Mouse (Mus musculus): ENCODE data around the gene Sfmbt1. TPM values are rescaled to one million over a fixed set of nuclear protein-coding genes. Genes with fewer than 3 reads are reported as not detected.

Gene Sfmbt1
- polyA plus RNA-seq, 1 experiment from 2014 or later = 16.9 TPM

DNA sequence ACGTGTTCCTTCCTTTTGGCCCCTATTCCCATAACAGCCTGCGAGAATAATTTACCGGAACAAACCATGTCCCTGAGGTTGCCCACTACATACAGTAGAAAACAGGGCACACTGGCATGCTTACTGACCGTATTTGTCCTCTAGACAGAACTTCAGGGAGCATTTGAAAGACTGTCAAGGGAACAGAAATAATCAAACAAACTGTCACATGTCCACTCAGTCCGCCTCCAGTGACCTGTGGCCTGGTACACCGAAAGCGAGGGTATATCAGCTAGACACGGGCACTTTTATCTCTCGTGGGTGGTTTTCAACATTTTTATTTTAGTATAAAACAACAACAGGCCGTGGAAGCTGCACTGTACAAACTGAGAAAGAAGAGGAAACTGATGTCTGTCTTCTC is 154.2 kb downstream of the Sfmbt1 start:
- 93% methylated on average over 10 of the region's 10 CpGs for WGBS
- ATAC-seq (ENCODE audit: low FRiP score, low read depth) = no peak
- H3K4me1 ChIP-seq (replicated peaks) = no peaks in the 10 kb centered on the region
- H3K36me3 ChIP-seq = peaks cover 26% of the 10 kb centered on the region
- no peak overlapping the region for H3K4me2 ChIP-seq
- no peak overlapping the region for H3K27ac ChIP-seq (replicated peaks)
- no peaks in the 10 kb centered on the region for H3K9me3 ChIP-seq
- H3K27me3 ChIP-seq = no peaks in the 10 kb centered on the region
- H3K9ac ChIP-seq = no peak overlapping the region
- no peak overlapping the region for H3K4me3 ChIP-seq

DNA sequence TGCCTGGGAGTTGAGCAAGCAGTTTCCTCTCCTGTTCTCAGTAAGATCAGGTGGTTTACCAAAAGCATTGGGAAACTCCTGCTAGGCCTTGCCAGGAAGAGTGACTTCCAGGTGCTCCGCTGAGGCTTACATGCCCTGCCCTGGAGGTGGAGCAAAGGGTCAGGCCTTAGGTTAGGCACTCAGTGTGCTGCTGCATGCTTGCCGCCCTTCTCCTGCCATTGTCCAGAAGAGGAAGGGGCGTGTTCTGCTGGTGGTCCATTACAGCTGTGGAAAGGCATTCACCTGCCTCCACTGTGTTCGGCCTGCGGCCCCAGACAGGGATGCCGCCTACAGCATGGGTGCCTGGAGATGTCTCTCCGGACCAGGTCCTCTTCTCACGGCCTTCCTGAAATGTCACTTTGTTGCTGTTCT is 154.7 kb downstream of the Sfmbt1 start:
- no peaks in the 10 kb centered on the region for H3K4me1 ChIP-seq (replicated peaks)
- H3K36me3 ChIP-seq = peaks cover 31% of the 10 kb centered on the region
- H3K27ac ChIP-seq (replicated peaks) = no peak overlapping the region
- no peaks in the 10 kb centered on the region for H3K9me3 ChIP-seq
- no peak overlapping the region for H3K4me3 ChIP-seq
- no peak overlapping the region for H3K9ac ChIP-seq
- no peak for ATAC-seq (ENCODE audit: low FRiP score, low read depth)
- no peak overlapping the region for H3K4me2 ChIP-seq
- WGBS = 88% methylated on average over 8 of the region's 8 CpGs
- no peaks in the 10 kb centered on the region for H3K27me3 ChIP-seq

GRCm38 (mm10) chr14:30870206-30871147 is 155.8 kb downstream of the Sfmbt1 start:
- Histone ChIP-seq H3K36me3 (peaks cover 30% of the 10 kb centered on the region), H3K4me3 (no peak overlapping the region), H3K9me3 (no peaks in the 10 kb centered on the region), H3K4me2 (no peak overlapping the region), H3K27ac (replicated peaks) (no peak overlapping the region), H3K9ac (no peak overlapping the region), H3K4me1 (replicated peaks) (no peaks in the 10 kb centered on the region), H3K27me3 (no peaks in the 10 kb centered on the region)
- 89% methylated on average over 25 of the region's 25 CpGs for whole genome bisulfite sequencing
- ATAC-seq (ENCODE audit: low FRiP score, low read depth) = no peak

Other genes starting within 250 kb of the Sfmbt1 start
- gene Dcp1a, start 235.3 kb upstream of the Sfmbt1 start, polyA plus RNA-seq (2015; fragmentation: Nextera tagmentation; extraction: Ambion mirVana) = 16.2 and 18.3 TPM in 2 replicates
- gene Cacna1d, start 223.4 kb upstream of the Sfmbt1 start, polyA plus RNA-seq (2015; fragmentation: Nextera tagmentation; extraction: Ambion mirVana) = 8.3 and 10.7 TPM in 2 replicates
- 278 and 288 TPM in 2 replicates for gene Tkt, start 166.5 kb upstream of the Sfmbt1 start, polyA plus RNA-seq (2015; fragmentation: Nextera tagmentation; extraction: Ambion mirVana)
- 27.1 and 28.3 TPM in 2 replicates for gene Prkcd, start 88.6 kb upstream of the Sfmbt1 start, polyA plus RNA-seq (2015; fragmentation: Nextera tagmentation; extraction: Ambion mirVana)
- 8.0 and 8.6 TPM in 2 replicates for gene Rft1, start 60.5 kb upstream of the Sfmbt1 start, polyA plus RNA-seq (2015; fragmentation: Nextera tagmentation; extraction: Ambion mirVana)
- 19.8 and 20.4 TPM in 2 replicates for gene Tmem110, start 110.7 kb downstream of the Sfmbt1 start, polyA plus RNA-seq (2015; fragmentation: Nextera tagmentation; extraction: Ambion mirVana)
- gene Mustn1, start 164.4 kb downstream of the Sfmbt1 start, polyA plus RNA-seq (2015; fragmentation: Nextera tagmentation; extraction: Ambion mirVana) = 0.85 and 0.88 TPM in 2 replicates
- not detected in 2 replicates for gene Itih4, start 171.6 kb downstream of the Sfmbt1 start, polyA plus RNA-seq (2015; fragmentation: Nextera tagmentation; extraction: Ambion mirVana)
- gene Itih3, start 208.9 kb downstream of the Sfmbt1 start, polyA plus RNA-seq (2015; fragmentation: Nextera tagmentation; extraction: Ambion mirVana) = 2.4 and 2.7 TPM in 2 replicates
- gene Itih1, start 228.4 kb downstream of the Sfmbt1 start, polyA plus RNA-seq (2015; fragmentation: Nextera tagmentation; extraction: Ambion mirVana) = not detected in 2 replicates
- gene Nek4, start 236.5 kb downstream of the Sfmbt1 start, polyA plus RNA-seq (2015; fragmentation: Nextera tagmentation; extraction: Ambion mirVana) = 16.2 and 19.6 TPM in 2 replicates

Data from hindbrain, embryonic 15.5 days (tissue).